Mouse (Mus musculus) bone marrow, adult 2 months (tissue): ENCODE results near the gene Bcat2.

Experiments used
- CTCF ChIP-seq: fragments of 200-500 bp; IDR thresholded peaks from 2 replicates; pipeline ENCODE4 v1.5.1; 2011; ENCODE audit warnings: low read length, control low read depth; ENCODE audit not compliant: control insufficient read depth, insufficient read depth
- POLR2A ChIP-seq: fragments of 200-500 bp; IDR thresholded peaks from 2 replicates; pipeline ENCODE4 v1.6.1; 2011; ENCODE audit warnings: low read depth, mild to moderate bottlenecking, control low read depth, low read length, borderline replicate concordance; ENCODE audit not compliant: control insufficient read depth

GRCm38 (mm10) chr7:45632499-45632898, 62.5 kb downstream of the Bcat2 start:
- TF ChIP-seq CTCF (no peak), POLR2A (no peak)
